Mouse (Mus musculus): ENCODE measurements around the gene Trpv4.

- TF ChIP-seq CTCF (IDR thresholded peaks at IDR 0.05; ENCODE audit: borderline replicate concordance, extremely low read depth, insufficient read depth, insufficient read length) = no peak
- no peak for TF ChIP-seq POLR2A (IDR thresholded peaks at IDR 0.05; ENCODE audit: borderline replicate concordance, extremely low read depth, insufficient read depth, insufficient read length, poor library complexity, severe bottlenecking)
Observed at GRCm38 (mm10) chr5:114591151-114591561, 67.1 kb downstream of the Trpv4 start.
